Mouse (Mus musculus): ENCODE data around the gene Insm1.

DNA sequence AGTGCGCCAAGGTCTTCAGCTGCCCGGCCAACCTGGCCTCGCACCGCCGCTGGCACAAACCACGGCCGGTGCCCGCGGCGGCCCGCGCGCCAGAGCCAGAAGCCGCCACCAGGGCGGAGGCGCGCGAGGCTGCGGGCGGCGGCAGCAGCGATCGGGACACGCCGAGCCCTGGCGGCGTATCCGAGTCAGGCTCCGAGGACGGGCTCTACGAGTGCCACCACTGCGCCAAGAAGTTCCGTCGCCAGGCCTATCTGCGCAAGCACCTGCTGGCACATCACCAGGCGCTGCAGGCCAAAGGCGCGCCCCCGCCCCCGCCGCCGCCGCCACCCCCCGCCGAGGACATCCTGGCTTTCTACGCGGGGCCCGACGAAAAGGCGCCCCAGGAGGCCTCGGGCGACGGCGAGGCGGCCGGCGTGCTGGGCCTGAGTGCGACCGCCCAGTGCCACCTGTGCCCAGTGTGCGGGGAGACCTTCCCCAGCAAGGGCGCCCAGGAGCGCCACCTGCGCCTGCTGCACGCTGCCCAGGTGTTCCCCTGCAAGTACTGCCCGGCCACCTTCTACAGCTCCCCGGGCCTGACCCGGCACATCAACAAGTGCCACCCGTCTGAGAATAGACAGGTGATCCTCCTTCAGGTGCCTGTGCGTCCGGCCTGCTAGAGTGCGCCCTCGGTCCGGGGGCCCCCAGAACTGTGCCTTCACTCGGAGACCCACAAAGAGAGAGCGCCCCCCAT, 1.6 kb downstream of the Insm1 start:
- no peak for TF ChIP-seq CTCF (conservative IDR thresholded peaks at IDR 0.05; ENCODE audit: low read length)
- TF ChIP-seq NANOG (IDR thresholded peaks at IDR 0.05; ENCODE audit: borderline replicate concordance, low read length): no peak
- TF ChIP-seq POU5F1 (IDR thresholded peaks at IDR 0.05; ENCODE audit: borderline replicate concordance, low read length): no peak
